Mouse (Mus musculus) forebrain, embryonic 14.5 days (tissue): ENCODE measurements at regions not wholly inside any gene's neighbourhood (a gene's known extent, or its start where the extent isn't known, plus 50 kb on each side); places are given as distances from the start of the nearest gene placed in this dataset.
A peak's percentile ranks its signal among the peaks of the same experiment; 100 is the strongest.

Experiments
- ATAC-seq: fragments of 200-750 bp; cut with Nextera tagmentation; 2 replicates; pipeline ENCODE4 v1.8.0; 2017; ENCODE audit warnings: mild to moderate bottlenecking, moderate library complexity
- DNase-seq: peaks from one replicate; pipeline ENCODE4 v3.0.0-alpha.2; 2015; ENCODE audit warnings: low spot score
- H3K27ac ChIP-seq: fragments of 300-500 bp; sonication (generic); 2 replicates; pipeline ENCODE4 v1.5.1; 2014; ENCODE audit warnings: low read depth, mild to moderate bottlenecking, control low read depth, low read length, moderate library complexity
- H3K27me3 ChIP-seq: fragments of 300-500 bp; sonication (generic); replicated peaks from 2 replicates; pipeline ENCODE4 v1.6.1; 2014; ENCODE audit warnings: low read length, control low read depth, mixed read lengths; ENCODE audit not compliant: control insufficient read depth, insufficient read depth
- H3K36me3 ChIP-seq: fragments of 300-500 bp; sonication (generic); 2 replicates; pipeline ENCODE4 v1.6.1; 2014; ENCODE audit warnings: low read length, control low read depth; ENCODE audit not compliant: control insufficient read depth, insufficient read depth
- H3K4me1 ChIP-seq: fragments of 300-500 bp; sonication (generic); 2 replicates; pipeline ENCODE4 v1.6.1; 2014; ENCODE audit warnings: antibody characterized with exemption, low read length, control low read depth; ENCODE audit not compliant: control insufficient read depth, insufficient read depth
- H3K4me2 ChIP-seq: fragments of 300-500 bp; sonication (generic); 2 replicates; pipeline ENCODE4 v1.6.1; 2014; ENCODE audit warnings: mild to moderate bottlenecking, control low read depth, low read length
- H3K4me3 ChIP-seq: fragments of 300-500 bp; sonication (generic); 2 replicates; pipeline ENCODE4 v1.5.1; 2014; ENCODE audit warnings: low read depth, low read length, control low read depth
- H3K9ac ChIP-seq: fragments of 300-500 bp; sonication (generic); 2 replicates; pipeline ENCODE4 v1.6.1; 2014; ENCODE audit warnings: mild to moderate bottlenecking, low read length, control low read depth, moderate library complexity
- H3K9me3 ChIP-seq: fragments of 300-500 bp; sonication (generic); replicated peaks from 2 replicates; pipeline ENCODE4 v1.6.1; 2016; ENCODE audit warnings: low read length, control low read depth, mixed read lengths; ENCODE audit not compliant: control insufficient read depth
- WGBS: fragments of 180-500 bp; shearing (Covaris S2); extraction: QIAGEN DNeasy Blood & Tissue Kit; methylation state at CpG from one replicate; pipeline ENCODE4 v1.1.7; 2014; 5-methylcytosine and 5-hydroxymethylcytosine counted together

DNA sequence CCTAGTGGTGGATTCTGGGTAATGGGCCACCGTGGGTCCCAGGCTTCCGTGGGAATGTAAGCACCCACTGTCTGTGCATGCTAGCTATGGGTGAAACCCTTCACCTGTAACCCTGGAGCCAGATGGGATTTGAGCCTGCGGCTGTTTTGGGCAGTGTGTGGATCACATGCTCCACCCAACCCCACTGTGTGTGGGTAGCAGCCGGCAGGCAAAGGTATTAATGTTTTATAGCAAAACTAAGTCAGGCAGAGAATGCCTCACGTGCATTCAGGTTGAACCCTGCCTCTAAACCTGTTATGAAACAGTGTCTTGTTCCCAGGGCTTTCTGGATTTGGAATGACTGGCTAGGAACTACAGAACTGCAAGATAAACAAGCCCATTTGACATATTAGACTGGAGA lies 66.0 kb downstream of the Gadd45g start:
- Histone ChIP-seq H3K9me3 (no peaks in the 10 kb centered on the region), H3K4me1 (peaks cover 10% of the 10 kb centered on the region), H3K4me3 (no peak overlapping the region), H3K9ac (no peak overlapping the region), H3K27ac (no peak overlapping the region), H3K27me3 (no peaks in the 10 kb centered on the region), H3K36me3 (no peaks in the 10 kb centered on the region), H3K4me2 (no peak overlapping the region)
- WGBS = 84% methylated on average over 5 of the region's 5 CpGs
- ATAC-seq (no peak), DNase-seq (no peak)

DNA sequence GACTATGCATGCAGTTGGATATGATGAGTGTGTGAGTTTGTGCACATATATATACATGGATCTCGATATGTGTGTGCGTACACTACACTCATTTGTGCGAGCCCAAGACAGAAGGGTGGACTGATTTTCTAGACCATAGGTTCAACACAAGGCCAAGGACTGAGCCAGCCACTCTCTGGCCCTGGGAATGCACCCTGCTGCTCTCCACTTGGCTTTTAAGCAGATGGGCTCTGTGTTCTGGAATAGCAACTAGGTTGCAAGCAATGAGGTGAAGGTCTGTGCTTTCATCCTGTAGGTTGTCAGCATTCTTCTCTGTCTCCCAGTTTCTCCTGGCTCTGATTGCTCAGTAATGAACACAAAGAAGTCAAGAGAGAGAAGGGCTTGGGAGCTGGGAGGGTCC lies 66.5 kb downstream of the Gadd45g start:
- WGBS = 93% methylated on average over 3 of the region's 3 CpGs
- no peaks in the 10 kb centered on the region for H3K27me3 ChIP-seq

DNA sequence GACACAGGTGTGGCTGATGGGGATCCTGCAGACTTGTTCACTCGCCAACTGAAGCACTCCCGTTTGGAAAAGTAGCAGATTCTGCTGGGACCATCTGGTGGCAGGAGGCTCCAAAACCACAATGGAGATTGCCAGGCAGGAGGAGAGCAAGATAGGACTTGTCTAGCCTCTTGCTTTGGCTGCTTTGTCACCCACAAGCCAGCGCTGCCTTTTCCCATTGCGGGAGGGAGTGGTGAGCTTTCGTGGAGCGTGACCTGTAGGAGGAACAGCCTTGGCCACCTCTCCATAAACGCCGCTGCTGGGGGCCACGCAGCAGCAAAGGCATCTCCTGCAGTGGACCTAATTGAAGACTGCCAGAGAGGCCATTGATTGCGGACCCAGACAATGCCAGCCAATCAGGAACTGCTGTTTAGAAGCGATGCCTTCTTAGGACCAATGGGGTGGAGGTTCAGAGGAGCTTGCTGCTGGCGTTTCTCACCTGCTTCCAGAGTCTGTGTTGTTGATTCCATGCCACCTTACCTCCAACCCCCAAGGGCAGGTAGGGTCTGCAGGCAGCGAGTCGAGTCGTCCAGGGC lies 70.3 kb downstream of the Gadd45g start:
- H3K9ac ChIP-seq = no peak overlapping the region
- peak; percentile 49 for DNase-seq
- WGBS = 23% methylated on average over 15 of the region's 15 CpGs

More for the DNA sequence above, 66.5 kb downstream of the Gadd45g start:
- ATAC-seq = no peak
- no peaks in the 10 kb centered on the region for H3K36me3 ChIP-seq
- peaks cover 14% of the 10 kb centered on the region for H3K4me1 ChIP-seq
- H3K4me3 ChIP-seq = no peak overlapping the region
- H3K4me2 ChIP-seq = no peak overlapping the region
- DNase-seq = no peak
- H3K9ac ChIP-seq = no peak overlapping the region
- no peak overlapping the region for H3K27ac ChIP-seq
- no peaks in the 10 kb centered on the region for H3K9me3 ChIP-seq

GRCm38 (mm10) chr13:51917658-51918057 lies 71.2 kb downstream of the Gadd45g start:
- ATAC-seq (peak; percentile 52), DNase-seq (peak; percentile 89)
- Histone ChIP-seq H3K9ac (no peak overlapping the region; the same call in 1 of the 2 replicates), H3K4me2 (no peak overlapping the region), H3K27me3 (no peaks in the 10 kb centered on the region), H3K36me3 (no peaks in the 10 kb centered on the region), H3K27ac (peak overlapping the region; percentile 85), H3K9me3 (no peaks in the 10 kb centered on the region), H3K4me3 (no peak overlapping the region), H3K4me1 (peaks cover 54% of the 10 kb centered on the region)
- WGBS = 5% methylated on average over 7 of the region's 7 CpGs

More for the DNA sequence above, 70.3 kb downstream of the Gadd45g start:
- H3K4me1 ChIP-seq = peaks cover 50% of the 10 kb centered on the region
- H3K9me3 ChIP-seq = no peaks in the 10 kb centered on the region
- peak overlapping the region; percentile 85; the same call in 1 of the 2 replicates for H3K27ac ChIP-seq
- H3K4me2 ChIP-seq = no peak overlapping the region
- no peaks in the 10 kb centered on the region for H3K36me3 ChIP-seq
- H3K4me3 ChIP-seq = no peak overlapping the region
- ATAC-seq = no peak
- no peaks in the 10 kb centered on the region for H3K27me3 ChIP-seq

- peak overlapping the region; percentile 26; the same call in 1 of the 2 replicates for H3K9ac ChIP-seq
- no peaks in the 10 kb centered on the region for H3K9me3 ChIP-seq
- ATAC-seq (peak; percentile 7), DNase-seq (peak; percentile 66)
- peak overlapping the region; percentile 5; the same call in 1 of the 2 replicates for H3K4me2 ChIP-seq
- WGBS = 9% methylated on average over 8 of the region's 8 CpGs
- peak overlapping the region; percentile 85 for H3K27ac ChIP-seq
- peaks cover 54% of the 10 kb centered on the region for H3K4me1 ChIP-seq
- H3K27me3 ChIP-seq = no peaks in the 10 kb centered on the region
- no peak overlapping the region for H3K4me3 ChIP-seq
- H3K36me3 ChIP-seq = no peaks in the 10 kb centered on the region
These were observed 71.6 kb downstream of the Gadd45g start for GRCm38 (mm10) chr13:51918108-51918507.

- DNase-seq (peak; percentile 81), ATAC-seq (peak; percentile 16)
- Histone ChIP-seq H3K36me3 (no peaks in the 10 kb centered on the region), H3K27ac (peak overlapping the region; percentile 85), H3K9me3 (no peaks in the 10 kb centered on the region), H3K27me3 (0 out of 2 replicates have a peak, but pooled peaks cover 2% of the 10 kb centered on the region), H3K4me3 (no peak overlapping the region), H3K4me1 (peaks cover 54% of the 10 kb centered on the region), H3K4me2 (0 out of 2 replicates have a peak overlapping the region, but pooled peaks have one; percentile 21), H3K9ac (no peak overlapping the region; the same call in 1 of the 2 replicates)
- 5% methylated on average over 10 of the region's 10 CpGs for WGBS
These were observed 72.3 kb downstream of the Gadd45g start for GRCm38 (mm10) chr13:51918781-51919170.

GRCm38 (mm10) chr13:51919171-51919793 lies 72.8 kb downstream of the Gadd45g start:
- no peaks in the 10 kb centered on the region for H3K9me3 ChIP-seq
- 0 out of 2 replicates have a peak, but pooled peaks cover 5% of the 10 kb centered on the region for H3K27me3 ChIP-seq
- DNase-seq (peak; percentile 70), ATAC-seq (peak; percentile 6; the same call in 1 of the 2 replicates)
- H3K4me1 ChIP-seq = peaks cover 54% of the 10 kb centered on the region
- H3K9ac ChIP-seq = no peak overlapping the region; the same call in 1 of the 2 replicates
- 2% methylated on average over 14 of the region's 14 CpGs for WGBS
- H3K27ac ChIP-seq = peak overlapping the region; percentile 85
- H3K4me3 ChIP-seq = no peak overlapping the region
- H3K4me2 ChIP-seq = 0 out of 2 replicates have a peak overlapping the region, but pooled peaks have one; percentile 21
- no peaks in the 10 kb centered on the region for H3K36me3 ChIP-seq

- ATAC-seq (no peak), DNase-seq (no peak)
- 18% methylated on average over 3 of the region's 3 CpGs for WGBS
- Histone ChIP-seq H3K27me3 (0 out of 2 replicates have a peak, but pooled peaks cover 5% of the 10 kb centered on the region), H3K4me2 (no peak overlapping the region), H3K4me3 (no peak overlapping the region), H3K9me3 (no peaks in the 10 kb centered on the region), H3K27ac (peak overlapping the region; percentile 85), H3K36me3 (no peaks in the 10 kb centered on the region), H3K4me1 (peaks cover 54% of the 10 kb centered on the region), H3K9ac (no peak overlapping the region)
These were observed 73.5 kb downstream of the Gadd45g start for GRCm38 (mm10) chr13:51919937-51920336.
